Mouse (Mus musculus): ENCODE data around the gene Tmem87a.

The Tmem87a gene

DNA sequence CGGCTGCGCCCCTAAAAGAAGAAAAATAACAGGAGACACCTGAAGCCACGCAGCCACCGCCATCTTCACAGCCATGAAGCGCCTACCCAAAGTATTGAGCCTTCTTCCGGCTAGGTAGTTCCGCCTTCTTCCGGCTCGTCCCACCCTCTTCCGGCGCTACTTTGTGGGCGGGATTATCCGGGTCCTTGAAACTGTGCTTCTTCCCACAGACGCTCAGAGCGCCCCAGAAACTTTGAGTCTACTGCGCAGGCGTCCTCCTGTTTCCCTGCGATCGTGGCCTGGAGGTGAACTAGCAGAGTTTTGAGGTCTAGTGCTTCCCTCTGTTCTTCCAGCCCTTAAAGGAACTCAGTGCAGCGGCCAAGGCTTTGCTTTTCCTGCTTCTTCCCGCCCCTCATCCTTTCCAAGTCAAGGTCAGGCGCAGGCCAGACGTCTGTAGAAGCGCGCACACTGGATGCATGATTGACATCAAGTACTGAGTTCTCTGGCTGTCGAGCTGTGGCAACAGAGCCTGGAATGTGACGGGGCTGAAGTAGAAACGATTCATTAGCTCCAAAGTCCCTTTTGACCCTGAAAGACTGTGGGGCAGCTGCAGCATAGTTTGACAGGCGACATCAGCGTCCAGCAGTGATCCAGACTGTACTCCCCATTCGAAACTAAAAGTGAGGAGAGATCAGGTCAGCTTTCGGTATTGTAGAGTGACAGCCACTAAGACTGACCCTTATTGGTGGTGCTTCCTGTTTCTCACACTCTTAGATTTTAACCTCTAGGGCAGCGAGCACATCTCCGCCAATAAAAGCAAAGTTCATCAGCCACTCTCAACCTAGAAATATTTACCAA, at the start of gene Tmem87a:
Gene Tmem87a, minus strand, starts transcription at position 128 of the 837 bp plus-strand sequence.
- peak; percentile 94 for DNase-seq (ENCODE audit: low spot score in 2 of 2)

DNA sequence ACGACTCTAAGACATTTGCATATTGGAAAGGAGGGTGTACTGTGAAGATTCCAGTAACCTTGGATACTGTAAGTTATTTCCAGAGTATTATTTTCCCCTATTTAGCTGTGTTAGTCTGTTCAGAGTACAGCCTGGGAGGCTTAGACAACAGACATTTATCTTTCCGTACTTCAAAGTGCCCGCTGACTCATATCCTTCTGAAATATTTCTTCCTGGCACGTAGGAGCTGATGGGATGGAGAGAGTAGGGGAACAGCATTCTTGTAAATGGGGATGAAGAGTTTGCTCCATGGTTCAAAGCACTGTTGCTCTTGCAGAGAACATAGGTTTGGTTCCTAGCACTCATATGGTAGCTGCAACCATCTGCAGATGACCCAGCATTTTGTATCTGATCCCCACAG, 48.7 kb upstream of the Tmem87a start:
- no peak for DNase-seq (ENCODE audit: low spot score in 2 of 2)

GRCm38 (mm10) chr2:120450724-120451123, 46.8 kb upstream of the Tmem87a start:
- no peak for DNase-seq (ENCODE audit: low spot score in 2 of 2)

- DNase-seq (ENCODE audit: low spot score in 2 of 2) = peak in 1 of 2 experiments; percentile 33
Observed at GRCm38 (mm10) chr2:120447306-120447705, 43.4 kb upstream of the Tmem87a start.

- no peak for DNase-seq (ENCODE audit: low spot score in 2 of 2)
Observed at GRCm38 (mm10) chr2:120446373-120446772, 42.5 kb upstream of the Tmem87a start.

DNA sequence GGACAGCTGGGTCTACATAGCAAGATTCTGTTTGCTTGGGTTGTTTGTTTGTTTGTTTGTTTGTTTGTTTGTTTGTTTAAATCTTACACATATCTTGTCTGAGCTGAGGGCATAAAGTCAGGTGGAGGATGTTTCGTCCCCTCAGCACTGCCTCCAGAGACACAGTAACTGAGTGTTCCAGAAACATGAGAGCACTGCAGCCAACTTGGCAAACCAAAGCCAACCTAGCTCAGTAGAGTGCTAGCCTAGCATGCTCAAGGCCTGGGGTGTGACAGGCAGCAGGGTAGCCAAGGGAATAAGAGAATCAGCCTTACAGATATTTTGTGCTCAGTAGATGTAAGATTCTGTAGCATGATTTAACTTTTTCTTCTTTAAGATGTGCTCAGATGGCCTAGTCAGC, 40.6 kb upstream of the Tmem87a start:
- DNase-seq (ENCODE audit: low spot score in 2 of 2) = no peak

GRCm38 (mm10) chr2:120424386-120424785, 20.5 kb upstream of the Tmem87a start:
- peak; percentile 47 to 54 for DNase-seq (ENCODE audit: low spot score in 2 of 2)

GRCm38 (mm10) chr2:120414738-120415414, 11.0 kb upstream of the Tmem87a start:
- no peak for DNase-seq (ENCODE audit: low spot score in 2 of 2)

- DNase-seq (ENCODE audit: low spot score in 2 of 2) = no peak
Observed at GRCm38 (mm10) chr2:120414113-120414512, 10.2 kb upstream of the Tmem87a start.

GRCm38 (mm10) chr2:120411096-120411628, 7.2 kb upstream of the Tmem87a start:
- no peak for DNase-seq (ENCODE audit: low spot score in 2 of 2)

- peak; percentile 9 to 39 for DNase-seq (ENCODE audit: low spot score in 2 of 2)
Observed at GRCm38 (mm10) chr2:120404823-120405765, 1.2 kb upstream of the Tmem87a start.

GRCm38 (mm10) chr2:120403653-120403985, 294 bp downstream of the Tmem87a start, which contains the start of gene Ganc:
Gene Ganc (plus strand): TSS chr2:120403896.
- no peak for DNase-seq (ENCODE audit: low spot score in 2 of 2)

DNA sequence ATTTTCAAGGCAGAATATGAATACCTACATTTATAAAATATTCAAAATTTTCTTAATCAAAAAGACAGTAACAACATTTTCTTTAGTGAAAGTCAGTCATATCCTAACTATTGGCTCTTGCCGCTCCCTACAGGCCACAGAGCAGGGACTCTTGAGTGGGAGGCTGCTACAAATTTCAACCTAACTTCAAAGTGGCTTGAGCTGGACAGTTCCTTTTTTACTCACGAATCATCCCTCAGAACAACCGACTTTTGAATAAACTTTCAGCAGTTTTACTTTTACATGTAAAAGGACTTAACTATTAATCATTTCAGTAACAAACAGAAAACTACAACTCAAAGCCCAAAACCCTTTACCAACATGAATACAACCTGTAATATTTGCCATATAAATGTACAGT, 1.1 kb downstream of the Tmem87a start:
- DNase-seq (ENCODE audit: low spot score in 2 of 2) = no peak

GRCm38 (mm10) chr2:120397951-120398350, 6.0 kb downstream of the Tmem87a start:
- no peak for DNase-seq (ENCODE audit: low spot score in 2 of 2)

- peak in 1 of 2 experiments; percentile 34 for DNase-seq (ENCODE audit: low spot score in 2 of 2)
Observed at GRCm38 (mm10) chr2:120392406-120392805, 11.5 kb downstream of the Tmem87a start.

- DNase-seq (ENCODE audit: low spot score in 2 of 2) = no peak
Observed at GRCm38 (mm10) chr2:120390934-120391333, 13.0 kb downstream of the Tmem87a start.

- no peak for DNase-seq (ENCODE audit: low spot score in 2 of 2)
Observed at GRCm38 (mm10) chr2:120389376-120389775, 14.5 kb downstream of the Tmem87a start.

DNA sequence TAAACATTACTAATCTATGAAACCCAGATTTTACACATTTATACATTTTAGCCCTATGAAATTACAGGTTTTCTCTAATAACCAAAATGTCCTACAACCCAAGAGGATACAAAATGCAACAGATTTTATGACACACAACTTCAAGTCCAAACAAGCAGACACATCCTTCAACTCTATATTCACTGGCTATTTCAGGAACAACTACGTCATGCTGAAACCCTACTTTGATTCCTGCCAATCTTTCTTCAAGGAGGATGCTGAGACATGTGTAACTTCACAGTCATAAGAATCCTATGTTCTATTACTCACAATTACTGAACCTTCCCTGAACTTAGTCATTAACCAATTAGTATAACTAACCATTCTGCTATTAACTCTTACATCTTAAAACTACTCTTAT, 16.6 kb downstream of the Tmem87a start:
- no peak for DNase-seq (ENCODE audit: low spot score in 2 of 2)

DNA sequence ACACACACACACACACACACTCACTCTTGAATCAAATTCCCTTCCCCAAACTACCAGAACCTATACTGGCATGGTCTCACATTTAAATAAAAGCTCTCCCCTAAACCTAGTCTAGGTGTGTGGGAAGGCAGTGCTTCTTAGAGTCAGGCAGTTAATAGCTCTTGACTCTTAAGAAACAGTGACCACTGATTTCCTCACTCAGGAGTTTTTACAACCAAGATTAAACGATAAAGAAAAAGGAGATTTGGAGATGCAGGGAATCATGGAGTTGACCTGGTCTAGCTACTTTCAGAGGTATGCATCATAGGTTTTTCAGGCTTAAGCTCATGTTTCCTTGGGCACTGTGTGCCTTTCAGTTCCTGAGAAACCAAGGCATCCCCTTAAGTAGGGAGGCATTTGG, 17.6 kb downstream of the Tmem87a start:
- DNase-seq (ENCODE audit: low spot score in 2 of 2) = no peak

GRCm38 (mm10) chr2:120373858-120374257, 30.1 kb downstream of the Tmem87a start:
- DNase-seq (ENCODE audit: low spot score in 2 of 2) = no peak

- no peak for DNase-seq (ENCODE audit: low spot score in 2 of 2)
Observed at GRCm38 (mm10) chr2:120367416-120368207, 36.3 kb downstream of the Tmem87a start.

Measured in thymus, postnatal 10 days (tissue).